Mouse (Mus musculus): ENCODE results near the gene Spata16.

The Spata16 gene

GRCm38 (mm10) chr3:26796954-26797353 is 159.5 kb downstream of the Spata16 start:
- TF ChIP-seq GATA4 (IDR thresholded peaks at IDR 0.05; ENCODE audit: insufficient replicate concordance, low read length), result no peak

GRCm38 (mm10) chr3:26814307-26814706 is 176.9 kb downstream of the Spata16 start:
- TF ChIP-seq GATA4 (IDR thresholded peaks at IDR 0.05; ENCODE audit: insufficient replicate concordance, low read length), result no peak

- TF ChIP-seq GATA4 (IDR thresholded peaks at IDR 0.05; ENCODE audit: insufficient replicate concordance, low read length), result no peak
Measured at GRCm38 (mm10) chr3:26815764-26816163, 178.3 kb downstream of the Spata16 start.

- TF ChIP-seq GATA4 (IDR thresholded peaks at IDR 0.05; ENCODE audit: insufficient replicate concordance, low read length), result no peak
Measured at GRCm38 (mm10) chr3:26819398-26819797, 182.0 kb downstream of the Spata16 start.

- no peak for TF ChIP-seq GATA4 (IDR thresholded peaks at IDR 0.05; ENCODE audit: insufficient replicate concordance, low read length)
Measured at GRCm38 (mm10) chr3:26826958-26827839, 189.8 kb downstream of the Spata16 start.

GRCm38 (mm10) chr3:26832954-26833353 is 195.5 kb downstream of the Spata16 start:
- TF ChIP-seq GATA4 (IDR thresholded peaks at IDR 0.05; ENCODE audit: insufficient replicate concordance, low read length), result no peak

- no peak for TF ChIP-seq GATA4 (IDR thresholded peaks at IDR 0.05; ENCODE audit: insufficient replicate concordance, low read length)
Measured at GRCm38 (mm10) chr3:26834178-26835050, 197.0 kb downstream of the Spata16 start.

- no peak for TF ChIP-seq GATA4 (IDR thresholded peaks at IDR 0.05; ENCODE audit: insufficient replicate concordance, low read length)
Measured at GRCm38 (mm10) chr3:26835051-26835755, 197.8 kb downstream of the Spata16 start.

GRCm38 (mm10) chr3:26845041-26845440 is 207.6 kb downstream of the Spata16 start:
- no peak for TF ChIP-seq GATA4 (IDR thresholded peaks at IDR 0.05; ENCODE audit: insufficient replicate concordance, low read length)

GRCm38 (mm10) chr3:26847935-26848334 is 210.5 kb downstream of the Spata16 start:
- no peak for TF ChIP-seq GATA4 (IDR thresholded peaks at IDR 0.05; ENCODE audit: insufficient replicate concordance, low read length)

GRCm38 (mm10) chr3:26850207-26850606 is 212.8 kb downstream of the Spata16 start:
- TF ChIP-seq GATA4 (IDR thresholded peaks at IDR 0.05; ENCODE audit: insufficient replicate concordance, low read length), result no peak

GRCm38 (mm10) chr3:26850691-26851563 is 213.5 kb downstream of the Spata16 start:
- TF ChIP-seq GATA4 (IDR thresholded peaks at IDR 0.05; ENCODE audit: insufficient replicate concordance, low read length), result no peak

GRCm38 (mm10) chr3:26853557-26853956 is 216.1 kb downstream of the Spata16 start:
- TF ChIP-seq GATA4 (IDR thresholded peaks at IDR 0.05; ENCODE audit: insufficient replicate concordance, low read length), result no peak

GRCm38 (mm10) chr3:26874706-26875105 is 237.3 kb downstream of the Spata16 start:
- TF ChIP-seq GATA4 (IDR thresholded peaks at IDR 0.05; ENCODE audit: insufficient replicate concordance, low read length), result no peak

All from liver, adult (tissue).